Mouse (Mus musculus) liver, embryonic 11.5 days (tissue): ENCODE measurements at regions not wholly inside any gene's neighbourhood (a gene's known extent, or its start where the extent isn't known, plus 50 kb on each side); places are given as distances from the start of the nearest gene placed in this dataset.
"Not testable (repeated sequence)": the region's sequence is repeated elsewhere in the genome, so short reads cannot be mapped to it uniquely, and the experiment has no call there.

ENCODE experiments used
- ATAC-seq: fragments of 200-750 bp; cut with Nextera tagmentation; replicated peaks from 2 replicates; pipeline ENCODE4 v1.8.0; 2017; ENCODE audit warnings: moderate number of reproducible peaks, mild to moderate bottlenecking, moderate TSS enrichment, moderate library complexity; ENCODE audit not compliant: low FRiP score
- DNase-seq: peaks from one replicate; pipeline ENCODE4 v3.0.0-alpha.2; 2017; ENCODE audit warnings: low spot score
- H3K27ac ChIP-seq: fragments of 300-500 bp; sonication (generic); 2 replicates; pipeline ENCODE4 v1.5.1; 2014; ENCODE audit warnings: mild to moderate bottlenecking, low read depth, low read length, control low read depth
- H3K27me3 ChIP-seq: fragments of 300-500 bp; sonication (generic); replicated peaks from 2 replicates; pipeline ENCODE4 v1.6.1; 2014; ENCODE audit warnings: low read length, mixed read lengths; ENCODE audit not compliant: control insufficient read depth, insufficient read depth
- H3K36me3 ChIP-seq: fragments of 300-500 bp; sonication (generic); 2 replicates; pipeline ENCODE4 v1.6.1; 2014; ENCODE audit warnings: mild to moderate bottlenecking, low read length, moderate library complexity, mixed read lengths; ENCODE audit not compliant: control insufficient read depth, insufficient read depth
- H3K4me1 ChIP-seq: fragments of 300-500 bp; sonication (generic); replicated peaks from 2 replicates; pipeline ENCODE4 v1.6.1; 2014; ENCODE audit warnings: low read length, mixed read lengths; ENCODE audit not compliant: control insufficient read depth, insufficient read depth
- H3K4me2 ChIP-seq: fragments of 300-500 bp; sonication (generic); 2 replicates; pipeline ENCODE4 v1.6.1; 2014; ENCODE audit warnings: mild to moderate bottlenecking, control low read depth, moderate library complexity
- H3K4me3 ChIP-seq: fragments of 300-500 bp; sonication (generic); 2 replicates; pipeline ENCODE4 v1.5.1; 2014; ENCODE audit warnings: low read depth, low read length, control low read depth
- H3K9ac ChIP-seq: fragments of 300-500 bp; sonication (generic); 2 replicates; pipeline ENCODE4 v1.6.1; 2014; ENCODE audit warnings: low read depth, low read length, control low read depth
- H3K9me3 ChIP-seq: fragments of 300-500 bp; sonication (generic); 2 replicates; pipeline ENCODE4 v1.6.1; 2016; ENCODE audit warnings: low read length, inconsistent platforms, mixed read lengths; ENCODE audit not compliant: control insufficient read depth
- WGBS: fragments of 180-500 bp; shearing (Covaris S2); extraction: QIAGEN DNeasy Blood & Tissue Kit; methylation state at CpG from one replicate; pipeline ENCODE4 v1.1.7; 2014; 5-methylcytosine and 5-hydroxymethylcytosine counted together

- no peak for DNase-seq
- Histone ChIP-seq H3K36me3 (no peaks in the 10 kb centered on the region), H3K27ac (no peak overlapping the region), H3K9ac (no peak overlapping the region), H3K4me2 (no peak overlapping the region), H3K4me1 (no peaks in the 10 kb centered on the region), H3K27me3 (no peaks in the 10 kb centered on the region), H3K4me3 (no peak overlapping the region), H3K9me3 (no peaks in the 10 kb centered on the region)
- 63% methylated on average over 10 of the region's 10 CpGs for WGBS
- ATAC-seq = no peak
These were observed 382.0 kb upstream of the Arid1b start for GRCm38 (mm10) chr17:4612136-4612535.

DNA sequence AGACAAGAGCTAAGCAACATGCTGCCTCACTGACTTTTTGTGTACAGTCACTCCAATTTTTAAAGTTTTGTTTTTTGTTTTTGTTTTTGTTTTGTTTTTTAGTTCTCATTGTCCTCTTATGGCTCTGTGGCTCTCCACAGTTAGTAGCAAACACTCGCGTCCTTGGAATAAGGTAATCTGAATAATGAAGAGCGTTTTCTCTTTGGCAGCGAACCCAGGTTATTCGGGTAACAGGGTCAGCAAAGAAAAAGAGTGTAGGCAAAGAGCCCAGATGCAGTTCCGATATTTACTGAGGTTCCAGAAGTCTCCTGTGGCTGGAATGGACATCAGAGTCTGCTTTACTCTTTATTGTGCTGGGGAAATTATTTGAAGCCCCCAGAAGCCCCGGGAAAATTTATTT is 381.4 kb upstream of the Arid1b start:
- Histone ChIP-seq H3K9ac (no peak overlapping the region), H3K4me2 (no peak overlapping the region), H3K27ac (no peak overlapping the region), H3K4me3 (no peak overlapping the region), H3K36me3 (no peaks in the 10 kb centered on the region), H3K9me3 (no peaks in the 10 kb centered on the region), H3K27me3 (no peaks in the 10 kb centered on the region), H3K4me1 (no peaks in the 10 kb centered on the region)
- DNase-seq (no peak), ATAC-seq (no peak)
- 86% methylated on average over 7 of the region's 7 CpGs for WGBS

DNA sequence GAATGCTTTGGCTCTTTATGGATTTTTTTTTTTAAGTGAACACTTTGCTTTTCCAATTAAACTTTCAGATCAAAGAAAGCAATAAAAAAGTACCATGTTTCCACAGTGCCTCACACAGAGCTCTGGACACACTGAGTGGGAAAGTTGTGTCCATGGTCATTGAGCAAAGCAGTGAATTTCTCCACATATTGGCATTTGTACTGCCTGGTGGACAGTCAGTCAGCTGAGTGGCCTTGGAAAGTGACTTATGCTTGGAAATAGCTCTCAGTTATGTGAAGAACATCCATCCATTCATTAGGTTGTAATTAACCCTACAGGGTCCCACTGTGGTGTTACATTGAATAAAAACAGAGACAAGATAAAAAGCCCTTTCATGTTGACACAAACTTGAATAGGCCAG is 373.8 kb upstream of the Arid1b start:
- Histone ChIP-seq H3K4me3 (no peak overlapping the region), H3K27ac (no peak overlapping the region), H3K27me3 (no peaks in the 10 kb centered on the region), H3K4me2 (no peak overlapping the region), H3K36me3 (no peaks in the 10 kb centered on the region), H3K4me1 (no peaks in the 10 kb centered on the region), H3K9me3 (no peaks in the 10 kb centered on the region), H3K9ac (no peak overlapping the region)
- ATAC-seq (no peak), DNase-seq (no peak)

DNA sequence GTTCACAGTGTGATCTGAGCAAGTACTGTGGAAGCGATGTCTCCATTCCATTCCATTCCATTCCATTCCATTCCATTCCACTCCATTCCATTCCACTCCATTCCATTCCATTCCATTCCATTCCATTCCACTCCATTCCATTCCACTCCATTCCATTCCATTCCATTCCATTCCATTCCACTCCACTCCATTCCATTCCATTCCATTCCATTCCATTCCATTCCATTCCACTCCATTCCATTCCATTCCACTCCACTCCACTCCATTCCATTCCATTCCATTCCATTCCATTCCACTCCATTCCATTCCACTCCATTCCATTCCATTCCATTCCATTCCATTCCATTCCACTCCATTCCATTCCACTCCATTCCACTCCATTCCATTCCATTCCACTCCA is 368.0 kb upstream of the Arid1b start:
- not testable (repeated sequence) for DNase-seq, H3K27ac ChIP-seq, H3K36me3 ChIP-seq, H3K4me3 ChIP-seq, ATAC-seq, H3K27me3 ChIP-seq, H3K4me2 ChIP-seq, H3K4me1 ChIP-seq, H3K9ac ChIP-seq, H3K9me3 ChIP-seq
- WGBS = 100% methylated on average over 1 of the region's 1 CpGs

- Histone ChIP-seq H3K9me3 (no peaks in the 10 kb centered on the region), H3K9ac (no peak overlapping the region), H3K27me3 (no peaks in the 10 kb centered on the region), H3K4me2 (no peak overlapping the region), H3K4me3 (no peak overlapping the region), H3K4me1 (no peaks in the 10 kb centered on the region), H3K27ac (no peak overlapping the region), H3K36me3 (no peaks in the 10 kb centered on the region)
- WGBS = 85% methylated on average over 7 of the region's 7 CpGs
- ATAC-seq = no peak
- DNase-seq = no peak
These were observed 366.6 kb upstream of the Arid1b start for GRCm38 (mm10) chr17:4627542-4627941.

DNA sequence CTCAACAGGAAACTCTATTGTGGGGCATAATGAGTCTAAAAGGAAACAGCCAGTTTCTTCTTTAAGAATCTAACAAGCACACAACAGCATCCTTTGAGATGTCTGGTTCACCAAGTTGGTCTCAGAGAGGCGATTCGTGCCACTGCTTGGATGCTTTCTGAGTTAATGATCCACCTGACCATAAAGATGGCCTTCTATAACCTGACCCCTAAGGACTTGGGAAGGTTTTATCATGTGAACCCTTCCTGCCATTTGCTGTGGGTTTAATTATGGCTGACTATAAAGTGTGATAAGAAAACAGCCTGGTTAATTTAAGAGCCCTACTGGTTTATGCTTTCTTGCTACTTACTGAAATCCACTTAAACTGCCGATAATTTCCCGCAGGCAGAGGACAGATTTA is 363.0 kb upstream of the Arid1b start:
- DNase-seq (no peak), ATAC-seq (no peak)
- Histone ChIP-seq H3K36me3 (no peaks in the 10 kb centered on the region), H3K4me1 (no peaks in the 10 kb centered on the region), H3K4me2 (no peak overlapping the region), H3K27ac (no peak overlapping the region), H3K4me3 (no peak overlapping the region), H3K9me3 (no peaks in the 10 kb centered on the region), H3K27me3 (no peaks in the 10 kb centered on the region), H3K9ac (no peak overlapping the region)
- 77% methylated on average over 4 of the region's 4 CpGs for WGBS

DNA sequence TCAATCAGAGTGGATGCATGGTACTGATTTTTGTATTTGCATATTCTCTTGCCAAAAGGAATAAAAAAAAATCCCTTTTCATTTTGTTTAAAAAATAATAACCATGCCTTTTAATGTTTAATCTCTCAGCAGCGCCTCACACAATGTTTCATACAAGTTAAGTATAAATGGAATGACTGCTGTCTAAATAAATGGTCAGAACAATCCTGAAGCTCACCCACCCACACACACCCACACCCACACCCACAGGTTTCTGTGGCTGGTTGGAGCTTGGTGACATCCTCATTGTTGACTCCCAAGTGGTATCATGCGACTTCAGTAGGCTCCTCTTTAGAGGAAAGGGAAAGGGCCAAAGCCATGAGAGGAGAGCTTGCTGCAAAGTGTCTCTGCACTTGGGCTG is 361.6 kb upstream of the Arid1b start:
- no peak overlapping the region for H3K27ac ChIP-seq
- DNase-seq = no peak
- no peak overlapping the region for H3K9ac ChIP-seq
- no peak overlapping the region for H3K4me3 ChIP-seq
- no peaks in the 10 kb centered on the region for H3K36me3 ChIP-seq
- no peak for ATAC-seq
- no peaks in the 10 kb centered on the region for H3K9me3 ChIP-seq
- no peak overlapping the region for H3K4me2 ChIP-seq
- H3K4me1 ChIP-seq = no peaks in the 10 kb centered on the region
- 96% methylated on average over 2 of the region's 2 CpGs for WGBS
- no peaks in the 10 kb centered on the region for H3K27me3 ChIP-seq

GRCm38 (mm10) chr17:4633771-4634170 is 360.4 kb upstream of the Arid1b start:
- no peak overlapping the region for H3K4me2 ChIP-seq
- ATAC-seq (no peak), DNase-seq (no peak)
- no peaks in the 10 kb centered on the region for H3K36me3 ChIP-seq
- WGBS = 43% methylated on average over 3 of the region's 3 CpGs
- H3K4me1 ChIP-seq = no peaks in the 10 kb centered on the region
- H3K27ac ChIP-seq = no peak overlapping the region
- H3K9ac ChIP-seq = no peak overlapping the region
- no peaks in the 10 kb centered on the region for H3K27me3 ChIP-seq
- no peaks in the 10 kb centered on the region for H3K9me3 ChIP-seq
- no peak overlapping the region for H3K4me3 ChIP-seq

DNA sequence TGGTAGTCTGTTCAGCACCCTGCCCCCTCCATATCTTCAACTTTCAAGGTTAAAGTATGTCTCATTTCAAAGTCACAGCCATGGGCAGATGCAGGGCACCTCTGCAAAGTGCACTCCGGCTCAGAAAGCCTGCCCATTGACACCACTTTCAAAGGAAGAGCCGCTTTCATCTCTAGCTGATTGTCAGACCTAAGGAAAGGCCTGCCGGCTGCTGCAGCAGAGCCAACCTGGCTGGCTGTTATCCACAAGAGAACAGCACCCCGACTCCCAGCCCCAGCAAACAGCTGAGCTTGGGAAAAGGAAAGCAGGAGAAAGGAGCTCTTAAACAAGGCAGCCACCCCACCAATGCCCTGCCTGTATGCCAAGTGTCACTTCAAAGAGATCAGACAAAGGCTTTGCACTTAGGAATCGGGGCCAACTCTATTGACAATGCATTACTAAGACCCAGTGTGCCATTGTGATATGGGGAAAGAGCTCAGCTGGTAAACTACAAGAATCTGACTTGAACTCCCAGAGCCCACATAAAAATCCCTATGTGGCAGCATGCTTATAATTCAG is 357.3 kb upstream of the Arid1b start:
- Histone ChIP-seq H3K4me2 (no peak overlapping the region), H3K4me3 (no peak overlapping the region), H3K9ac (no peak overlapping the region), H3K9me3 (no peaks in the 10 kb centered on the region), H3K27me3 (no peaks in the 10 kb centered on the region), H3K27ac (no peak overlapping the region), H3K36me3 (no peaks in the 10 kb centered on the region), H3K4me1 (no peaks in the 10 kb centered on the region)
- DNase-seq (no peak), ATAC-seq (no peak)
- WGBS = 43% methylated on average over 5 of the region's 5 CpGs
